Mouse (Mus musculus): Measurements from ENCODE around the gene Foxc2. TPM values are rescaled to one million over a fixed set of nuclear protein-coding genes. Genes with fewer than 3 reads are reported as not detected.

Gene Foxc2
- 1 to 10 TPM; 8.7 to 8.9 TPM for total RNA-seq (2021)

- peak; percentile 88 for DNase-seq
These were observed at the start of gene Foxc2 for GRCm38 (mm10) chr8:121115948-121116347. TSS of gene Foxc2 (plus strand) at chr8:121116171.

DNA sequence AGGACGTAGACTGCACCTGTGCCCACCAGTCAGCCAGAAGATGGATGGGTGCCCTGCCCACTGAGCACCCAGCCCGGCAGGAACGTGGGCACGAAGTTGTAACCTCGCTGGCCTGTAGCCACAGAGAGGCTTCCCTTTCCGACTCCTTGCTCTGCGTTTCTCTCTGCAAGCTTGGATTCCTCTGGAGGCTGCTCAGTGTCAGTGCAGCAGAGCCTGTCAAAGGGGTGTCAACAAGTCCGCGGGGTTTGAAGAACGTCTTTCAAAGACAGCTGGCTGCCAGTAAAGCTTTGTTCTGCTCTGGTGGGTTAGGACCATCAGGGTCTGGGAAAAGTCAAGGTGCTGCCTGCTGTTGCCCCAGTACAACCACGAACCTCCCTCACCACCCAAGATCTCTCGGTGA lies 44.5 kb upstream of the Foxc2 start:
- DNase-seq = no peak

- DNase-seq = no peak
These were observed 43.4 kb upstream of the Foxc2 start for GRCm38 (mm10) chr8:121072406-121073130.

- DNase-seq = no peak
These were observed 42.5 kb upstream of the Foxc2 start for GRCm38 (mm10) chr8:121073174-121074107.

- DNase-seq = no peak
These were observed 41.7 kb upstream of the Foxc2 start for GRCm38 (mm10) chr8:121074108-121074847.

GRCm38 (mm10) chr8:121074848-121075145 lies 41.2 kb upstream of the Foxc2 start:
- no peak for DNase-seq

- DNase-seq = no peak
These were observed 40.0 kb upstream of the Foxc2 start for GRCm38 (mm10) chr8:121075936-121076335.

- DNase-seq = no peak
These were observed 39.4 kb upstream of the Foxc2 start for GRCm38 (mm10) chr8:121076555-121076954.

DNA sequence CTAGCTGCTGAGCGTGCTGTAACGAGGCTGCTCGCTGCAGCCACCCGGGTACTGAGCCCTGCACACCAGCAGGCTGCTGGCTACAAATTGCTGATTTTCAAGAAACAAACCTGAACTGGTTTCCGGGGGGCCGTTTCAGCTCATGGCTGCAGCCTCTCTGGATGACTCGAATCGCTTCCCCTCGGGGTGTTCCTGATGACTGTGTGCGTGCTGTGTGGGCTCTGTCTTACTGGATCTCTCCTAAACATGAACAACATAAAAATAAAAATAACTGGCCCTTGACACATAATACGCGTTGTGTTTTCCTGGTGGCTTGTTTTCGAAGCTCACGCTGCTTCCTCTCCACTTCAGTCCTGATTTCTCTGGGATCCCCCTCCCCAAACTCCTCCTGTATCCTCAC lies 37.2 kb upstream of the Foxc2 start:
- DNase-seq = no peak

DNA sequence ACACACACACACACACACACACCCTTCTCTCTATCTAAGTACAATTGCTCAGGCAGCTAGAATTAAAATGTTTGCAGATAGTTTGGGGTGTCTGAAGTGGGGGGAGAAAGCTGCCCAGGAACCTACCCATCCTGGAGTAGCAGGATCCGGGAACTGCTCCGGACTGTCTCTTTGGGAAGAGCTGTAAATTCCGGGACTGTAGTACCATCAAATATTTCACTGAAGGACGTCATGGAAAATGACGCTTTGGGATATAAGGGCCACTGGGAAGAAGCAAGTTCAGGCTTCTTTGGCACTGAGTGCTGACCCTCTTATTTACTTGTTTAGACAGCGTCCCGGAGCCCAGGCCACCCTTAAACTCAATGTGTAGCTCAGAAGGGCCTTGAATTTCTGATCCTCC lies 36.8 kb upstream of the Foxc2 start:
- no peak for DNase-seq

GRCm38 (mm10) chr8:121079944-121080343 lies 36.0 kb upstream of the Foxc2 start:
- no peak for DNase-seq

DNA sequence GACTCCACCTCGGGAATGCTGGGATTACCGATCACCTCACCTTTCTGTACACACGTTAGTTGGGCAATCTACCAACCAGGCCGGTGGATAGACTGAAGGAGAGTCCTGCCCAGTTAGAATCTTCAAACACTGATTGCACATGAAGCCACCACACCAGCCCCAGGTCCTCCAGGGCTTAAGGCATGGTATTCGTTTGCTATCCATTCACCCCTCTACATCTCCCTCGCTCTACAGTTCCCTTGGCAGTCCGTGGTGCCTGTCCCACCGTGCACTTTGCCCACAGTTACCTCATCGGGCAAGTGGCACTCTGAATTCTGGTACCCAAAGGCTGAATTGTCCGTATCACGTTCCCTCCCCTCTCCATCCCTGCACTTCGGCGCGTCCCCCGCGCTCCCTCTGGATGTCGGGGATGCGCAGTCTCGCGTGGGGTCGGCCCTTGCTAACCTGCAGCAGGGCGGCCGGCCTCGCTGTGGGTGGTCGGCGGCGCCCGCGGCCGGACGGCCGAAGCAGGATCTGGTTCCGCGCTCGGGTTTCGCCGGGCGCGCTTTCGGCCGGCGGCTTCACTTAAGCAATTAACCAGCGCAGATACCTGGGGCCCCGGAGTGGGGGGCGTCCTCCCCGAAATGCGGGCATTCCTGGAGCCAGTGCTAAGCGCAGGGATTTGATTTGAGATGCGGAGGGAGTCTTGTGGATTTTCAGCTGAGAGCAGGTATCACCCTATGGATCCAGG lies 35.4 kb upstream of the Foxc2 start:
- DNase-seq = no peak

DNA sequence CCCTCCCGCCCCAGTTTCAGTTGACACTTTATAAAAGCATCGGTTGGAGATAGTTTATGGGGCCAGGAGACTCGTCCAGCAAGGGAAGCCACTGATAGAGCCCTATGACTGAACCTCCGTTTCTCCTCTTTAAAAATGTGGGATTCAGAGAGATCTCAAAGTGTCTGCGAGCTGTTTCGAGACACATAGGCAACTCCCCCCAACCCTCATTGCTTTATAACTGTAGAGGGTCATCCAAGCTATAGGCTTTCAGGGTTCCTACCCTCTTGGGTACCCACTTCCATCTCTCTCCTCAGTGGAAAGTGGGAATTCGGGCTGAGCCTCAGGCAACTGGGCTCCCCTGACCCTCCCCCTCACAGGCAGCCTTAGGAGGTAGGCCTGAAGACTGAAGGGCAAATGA lies 34.6 kb upstream of the Foxc2 start:
- DNase-seq = no peak

DNA sequence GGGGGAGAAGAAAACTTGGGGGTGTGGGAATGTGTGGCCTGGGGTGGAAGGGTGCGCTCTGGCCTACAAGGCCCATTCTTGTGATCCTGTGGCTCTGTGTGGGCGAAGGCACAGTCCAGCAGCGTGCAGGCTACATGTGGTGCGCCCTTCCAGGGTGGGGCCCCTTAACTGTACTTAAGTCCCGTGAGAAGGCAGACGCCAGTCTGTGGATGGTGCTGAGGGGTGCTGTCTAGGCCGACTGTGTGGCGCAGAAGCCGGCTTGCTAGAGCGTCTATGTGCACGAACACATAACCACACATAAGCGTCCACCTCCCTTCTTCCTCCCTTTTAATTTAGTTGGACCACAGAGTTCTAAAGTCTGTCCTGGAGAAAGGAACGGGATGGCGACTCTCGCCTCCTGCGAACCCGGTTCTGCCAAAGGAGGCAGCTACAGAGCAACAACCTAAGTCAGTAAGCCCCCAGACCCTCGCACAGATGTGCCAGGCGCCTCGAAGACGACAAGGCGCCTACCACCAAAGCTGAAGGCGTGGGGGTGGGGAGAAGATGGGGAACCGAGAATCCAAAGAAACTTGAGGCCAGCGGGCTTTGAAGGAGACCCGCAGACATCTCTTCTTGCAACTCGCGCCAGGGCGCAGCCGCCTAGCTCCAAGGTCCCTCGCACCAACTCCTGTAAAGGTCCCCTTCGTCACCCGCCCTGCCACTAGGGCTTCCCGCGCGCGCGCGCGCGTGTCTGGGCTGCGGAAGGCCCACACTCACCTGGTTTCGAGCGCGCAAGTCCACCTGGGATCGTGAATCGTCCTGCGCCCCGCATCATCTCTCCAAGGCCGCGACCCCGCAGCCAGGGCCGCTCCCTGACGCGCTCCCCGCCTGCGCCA lies 33.5 kb upstream of the Foxc2 start:
- no peak for DNase-seq

DNA sequence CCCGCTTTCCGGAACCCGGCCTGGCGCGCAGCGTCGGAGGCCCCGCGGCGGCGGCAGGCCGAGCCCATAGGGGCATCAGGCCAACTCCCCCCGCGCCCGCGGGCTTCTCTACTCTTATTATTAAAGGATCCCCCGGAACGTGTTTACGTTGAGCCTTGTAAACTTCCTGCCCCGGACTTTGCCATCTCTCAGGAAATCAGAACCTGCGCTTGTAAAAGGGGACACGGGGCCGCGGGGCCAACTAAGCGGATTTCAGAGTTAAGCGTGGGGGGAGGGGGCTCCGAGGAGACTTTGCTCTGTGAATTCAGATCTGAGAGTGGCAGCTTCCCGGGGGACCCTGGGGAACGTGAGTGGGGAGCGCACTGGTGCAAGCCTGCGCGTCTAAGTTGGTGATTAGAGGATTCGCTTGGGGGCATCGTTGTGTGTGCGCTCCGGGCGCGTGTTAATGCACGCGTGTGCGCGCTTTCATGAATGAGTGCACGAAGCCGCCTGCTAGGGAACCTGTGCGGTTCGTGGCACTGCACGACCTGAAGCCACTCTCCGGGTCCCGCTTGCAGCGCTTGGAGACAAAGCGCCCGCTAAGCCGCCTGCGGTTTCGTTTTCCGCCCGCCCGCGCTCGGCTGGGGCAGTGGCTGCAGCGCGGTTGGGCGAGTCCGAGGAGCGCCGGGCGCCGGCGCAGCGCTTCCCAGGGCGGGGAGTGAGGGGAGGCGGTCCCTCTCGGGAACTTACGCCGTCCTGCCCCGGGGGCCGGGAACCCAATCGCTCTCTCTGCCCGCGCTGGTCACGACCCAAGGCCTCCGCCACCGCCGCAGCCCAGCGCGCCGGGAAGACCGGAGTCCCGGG lies 32.7 kb upstream of the Foxc2 start:
- DNase-seq = peak; percentile 82

- no peak for DNase-seq
These were observed 32.1 kb upstream of the Foxc2 start for GRCm38 (mm10) chr8:121083936-121084209.

DNA sequence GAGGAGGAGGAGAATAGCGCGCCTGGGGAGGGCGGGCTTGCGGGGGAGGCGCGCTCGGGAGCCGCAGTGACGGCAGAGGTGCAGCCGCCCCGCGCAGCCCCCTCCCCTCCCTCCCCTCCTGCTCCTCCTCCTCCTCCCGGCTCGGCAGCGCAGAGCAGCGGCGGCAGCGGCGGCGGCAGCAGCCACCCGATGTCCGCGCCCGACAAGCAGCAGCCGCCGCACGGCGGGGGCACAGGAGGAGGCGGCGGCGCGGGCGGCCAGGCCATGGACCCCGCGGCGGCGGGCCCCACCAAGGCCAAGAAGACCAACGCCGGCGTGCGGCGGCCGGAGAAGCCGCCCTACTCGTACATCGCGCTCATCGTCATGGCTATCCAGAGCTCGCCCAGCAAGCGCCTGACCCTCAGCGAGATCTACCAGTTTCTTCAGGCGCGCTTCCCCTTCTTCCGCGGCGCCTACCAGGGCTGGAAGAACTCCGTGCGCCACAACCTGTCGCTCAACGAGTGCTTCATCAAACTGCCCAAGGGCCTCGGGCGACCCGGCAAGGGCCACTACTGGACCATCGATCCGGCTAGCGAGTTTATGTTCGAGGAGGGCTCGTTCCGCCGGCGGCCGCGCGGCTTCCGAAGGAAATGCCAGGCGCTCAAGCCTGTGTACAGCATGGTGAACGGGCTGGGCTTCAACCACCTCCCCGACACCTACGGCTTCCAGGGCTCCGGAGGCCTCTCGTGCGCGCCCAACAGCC lies 31.6 kb upstream of the Foxc2 start, which contains the start of gene Foxf1:
Gene Foxf1, plus strand, starts transcription at position 177 of the 742 bp plus-strand sequence.
- peak; percentile 26 for DNase-seq

GRCm38 (mm10) chr8:121085011-121085410 lies 31.0 kb upstream of the Foxc2 start:
- DNase-seq = no peak

DNA sequence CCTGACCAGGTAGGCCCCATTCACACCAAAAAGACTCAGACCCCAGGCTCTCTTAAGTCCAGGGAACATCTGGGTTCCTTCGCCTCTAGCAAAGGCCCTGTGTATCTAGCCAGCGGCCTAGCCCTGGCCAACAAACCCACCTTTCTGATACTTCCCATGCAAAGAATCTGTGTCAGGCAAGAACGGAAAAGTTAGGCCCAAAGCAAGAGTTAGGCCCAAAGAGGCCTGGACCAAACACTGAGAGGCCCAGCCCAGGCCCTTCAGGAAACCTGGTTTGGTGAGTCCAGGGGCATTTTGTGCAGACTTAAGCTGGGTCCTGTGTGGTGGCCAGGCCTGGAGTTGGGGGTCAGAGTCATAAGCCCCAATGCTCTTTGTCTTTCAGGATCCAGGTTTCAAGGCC lies 30.4 kb upstream of the Foxc2 start:
- no peak for DNase-seq

Data from heart, postnatal 4 days (tissue).